Mouse (Mus musculus) effector memory CD4-positive, alpha-beta T cell, adult 7 months (primary cell): ENCODE data around the gene Ube2l3. TPM values are rescaled to one million over a fixed set of nuclear protein-coding genes. Genes with fewer than 3 reads are reported as not detected.

Experiments used
- polyA plus RNA-seq: library from polyadenylated mRNA; unstranded; fragments of 100-300 nt; shearing (Covaris generic); gene quantifications from one replicate; pipeline ENCODE4 v1.2.1, GENCODE M21; 2017

The Ube2l3 gene
- 248 TPM for polyA plus RNA-seq

GRCm38 (mm10) chr16:17202549-17202948 lies at the start of gene Ube2l3:
Gene Ube2l3, minus strand, starts transcription at chr16:17202649.

DNA sequence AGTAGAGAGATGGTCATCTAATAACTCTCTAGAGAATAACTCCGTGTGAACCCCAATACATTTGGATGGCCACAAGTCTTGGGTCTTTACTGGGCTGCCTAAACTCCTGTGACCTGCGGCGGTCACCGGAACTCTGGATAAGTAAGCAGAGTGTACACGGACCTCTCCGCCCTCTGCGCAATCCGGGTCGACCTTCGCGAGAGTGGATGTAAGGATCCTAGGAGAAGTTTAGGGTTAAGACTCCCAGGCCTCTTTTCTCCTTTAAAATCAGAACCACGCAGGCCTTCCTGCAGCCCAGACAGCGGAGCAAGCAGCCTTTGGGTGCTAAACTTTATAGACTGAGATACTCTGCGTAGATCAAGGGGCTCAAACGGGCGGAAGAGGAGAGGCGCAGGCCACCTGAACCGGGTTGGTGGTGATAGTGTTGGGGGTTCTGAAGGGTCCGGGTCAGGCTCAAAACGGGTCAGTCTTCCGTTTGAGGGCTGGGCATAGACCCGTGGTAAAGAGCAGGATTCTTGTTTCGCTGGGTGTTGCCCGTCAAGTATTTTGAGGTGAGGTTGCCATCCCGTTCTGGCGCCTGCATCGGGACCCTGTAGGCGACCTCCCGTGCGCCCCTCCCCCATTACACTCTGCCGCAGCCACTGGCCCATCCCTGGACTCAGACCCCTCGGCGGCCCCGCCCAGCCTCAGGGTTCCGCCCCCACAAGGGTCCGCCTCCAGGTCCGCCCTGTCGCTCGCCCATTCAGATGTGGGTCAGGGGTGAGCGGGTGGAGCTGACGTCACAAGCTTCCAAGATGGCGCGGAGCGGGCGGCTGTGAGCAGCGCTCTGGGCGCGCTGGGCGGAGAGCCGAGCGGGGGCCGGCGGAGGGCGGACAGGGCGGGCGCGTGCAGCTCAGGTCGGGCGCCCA lies 30.6 kb upstream of the Ube2l3 start, which contains the start of gene Hic2:
Gene Hic2 (plus strand): TSS at position 779 of the 908 bp plus-strand sequence.

GRCm38 (mm10) chr16:17208389-17209361 lies 6.2 kb upstream of the Ube2l3 start, which contains the start of gene Rimbp3:
Gene Rimbp3, plus strand, starts transcription at chr16:17208603.

DNA sequence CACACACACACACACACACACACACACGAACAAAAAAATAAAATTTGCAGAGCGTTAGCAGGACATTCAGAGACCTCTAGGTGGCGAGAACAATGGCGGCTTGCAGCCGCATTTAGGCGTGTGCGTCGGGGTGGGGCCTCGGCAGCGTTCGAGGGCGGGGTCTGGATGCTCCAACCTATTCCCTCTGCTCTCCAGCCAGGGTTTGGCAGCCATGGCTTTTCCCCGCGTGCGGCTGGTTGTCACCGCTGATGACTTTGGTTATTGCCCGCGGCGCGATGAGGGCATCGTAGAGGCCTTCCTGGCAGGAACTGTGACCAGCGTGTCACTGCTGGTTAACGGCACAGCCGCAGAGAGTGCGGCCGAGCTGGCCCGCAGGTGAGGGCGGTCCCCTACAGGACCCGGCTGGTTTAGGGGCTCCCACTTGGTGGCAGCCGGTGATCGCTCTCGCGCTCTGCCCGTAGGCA lies 55.6 kb downstream of the Ube2l3 start, which contains the start of gene Ccdc116:
Gene Ccdc116 (minus strand): TSS at position 458 of the 464 bp plus-strand sequence.

DNA sequence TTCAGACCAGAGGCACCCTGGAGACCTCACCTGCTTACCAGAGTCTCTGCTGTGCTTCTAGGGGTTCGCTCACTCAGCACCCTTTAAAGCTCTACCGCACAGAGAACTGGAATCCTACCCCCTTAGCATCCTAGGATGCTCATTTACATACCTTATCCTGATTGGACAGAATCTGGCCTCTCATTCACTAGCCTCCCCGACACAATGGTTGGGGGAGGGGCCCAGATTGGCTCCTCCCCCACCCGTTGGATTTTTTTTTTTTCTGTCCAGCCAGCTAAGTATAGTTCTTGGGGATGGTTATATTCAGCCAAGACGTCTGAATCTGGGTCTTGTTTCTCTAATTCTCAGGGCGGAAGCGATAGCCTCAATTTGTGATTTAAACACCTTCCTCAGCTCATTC lies 58.1 kb downstream of the Ube2l3 start, which contains the start of gene Ydjc:
Gene Ydjc (plus strand): TSS at position 283 of the 400 bp plus-strand sequence.

GRCm38 (mm10) chr16:17132089-17132905 lies 70.2 kb downstream of the Ube2l3 start, which contains the start of gene Sdf2l1:
Gene Sdf2l1, minus strand, starts transcription at chr16:17132383.

DNA sequence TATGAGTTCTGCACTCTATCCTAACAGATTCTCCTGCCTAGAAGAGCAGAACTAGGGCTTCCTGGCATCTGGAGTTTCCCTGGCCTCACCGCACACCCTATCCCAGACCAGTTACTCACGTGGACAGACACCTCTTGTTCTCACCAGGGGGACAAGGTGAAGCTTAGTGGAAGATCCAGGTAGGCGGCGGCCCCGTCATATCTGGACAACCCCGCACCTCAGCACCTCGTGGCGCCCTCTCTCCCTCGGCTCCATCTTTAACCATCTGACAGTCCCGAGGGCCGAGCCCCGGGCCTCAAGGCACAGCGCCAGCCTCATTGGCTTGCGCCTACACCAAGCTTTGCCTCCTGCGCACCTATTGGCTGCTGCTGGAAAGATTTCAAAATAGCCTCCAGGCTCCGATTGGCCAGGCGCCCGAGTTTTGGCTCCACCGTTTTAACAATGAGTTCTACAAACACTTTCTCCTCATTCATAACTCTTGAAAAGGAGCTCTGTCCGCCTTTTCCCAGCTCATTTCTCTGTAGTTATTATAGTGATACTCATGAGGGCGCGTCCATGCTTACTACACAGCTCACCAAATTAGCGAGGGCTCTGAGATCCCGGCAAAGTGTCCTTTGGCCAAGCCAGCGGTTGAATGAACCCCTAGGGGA lies 77.5 kb downstream of the Ube2l3 start, which contains the start of gene 2610318N02Rik:
Gene 2610318N02Rik (minus strand): TSS at position 297 of the 650 bp plus-strand sequence.

DNA sequence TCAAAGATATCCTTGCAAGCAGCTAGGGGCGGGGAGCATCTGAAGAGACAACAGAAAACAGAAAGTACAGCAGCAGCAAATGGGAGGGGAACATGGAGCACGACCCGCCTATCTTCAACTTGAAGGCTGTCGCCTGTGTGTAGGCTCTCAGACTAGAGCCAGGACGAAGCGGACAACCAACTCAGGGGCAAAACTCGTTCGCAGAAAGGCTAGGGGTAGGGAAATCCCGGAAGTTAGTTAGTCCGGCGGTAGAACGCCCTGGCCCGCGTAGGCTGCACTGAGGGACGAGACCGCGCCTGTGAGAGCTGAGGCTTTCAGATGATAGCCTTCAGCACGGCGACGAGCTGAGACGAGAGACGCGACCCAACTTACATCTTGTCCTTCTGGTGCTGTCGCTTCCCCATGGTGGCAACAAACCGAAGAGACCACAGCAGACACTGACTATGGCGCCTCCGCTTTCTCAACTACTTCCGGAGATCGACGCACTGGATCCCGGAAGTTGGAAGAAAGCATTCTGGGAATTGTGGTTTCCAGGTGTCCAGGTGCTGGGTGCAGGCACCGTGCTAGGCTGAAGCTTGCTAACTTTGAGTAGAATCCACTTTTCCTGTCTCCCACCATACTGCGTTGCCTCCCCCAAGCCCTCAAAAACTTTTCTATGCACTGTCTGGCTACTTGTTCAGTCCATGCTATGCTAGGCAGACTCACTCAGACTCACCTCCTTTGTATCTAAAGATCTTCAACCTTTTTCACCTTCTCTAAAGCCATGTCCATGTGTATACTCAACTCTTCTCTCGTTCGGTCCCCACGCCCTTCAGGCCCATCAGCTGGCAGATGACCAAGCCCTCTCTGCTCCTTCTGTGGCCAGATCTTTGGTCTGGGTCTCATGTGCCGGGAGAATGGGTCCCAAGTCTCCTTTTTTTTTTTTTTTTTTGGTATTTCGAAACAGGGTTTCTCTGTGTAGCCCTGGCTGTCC lies 91.4 kb downstream of the Ube2l3 start, which contains the start of gene Ppil2:
Gene Ppil2 (minus strand): TSS at position 487 of the 973 bp plus-strand sequence.

Other genes with a start within 250 kb of the Ube2l3 start
- gene Mapk1, start 219.3 kb downstream of the Ube2l3 start, polyA plus RNA-seq: 163 TPM
- 3.4 TPM for gene Ypel1, start 133.0 kb downstream of the Ube2l3 start, polyA plus RNA-seq
- gene Ppil2, start 91.4 kb downstream of the Ube2l3 start, polyA plus RNA-seq: 179 TPM
- 3.7 TPM for gene 2610318N02Rik, start 77.5 kb downstream of the Ube2l3 start, polyA plus RNA-seq
- gene Sdf2l1, start 70.3 kb downstream of the Ube2l3 start, polyA plus RNA-seq: 36.4 TPM
- 3.4 TPM for gene Ydjc, start 58.0 kb downstream of the Ube2l3 start, polyA plus RNA-seq
- gene Ccdc116, start 55.4 kb downstream of the Ube2l3 start, polyA plus RNA-seq: 1.7 TPM
- not detected for gene Rimbp3, start 6.0 kb upstream of the Ube2l3 start, polyA plus RNA-seq
- gene Hic2, start 30.9 kb upstream of the Ube2l3 start, polyA plus RNA-seq: 1.7 TPM
- gene Tmem191c, start 73.4 kb upstream of the Ube2l3 start, polyA plus RNA-seq: 117 TPM
- gene Serpind1, start 128.7 kb upstream of the Ube2l3 start, polyA plus RNA-seq: 0.67 TPM
- gene Snap29, start 203.3 kb upstream of the Ube2l3 start, polyA plus RNA-seq: 18.5 TPM
- gene Pi4ka, start 203.7 kb upstream of the Ube2l3 start, polyA plus RNA-seq: 59.5 TPM
- 57.1 TPM for gene Crkl, start 249.3 kb upstream of the Ube2l3 start, polyA plus RNA-seq